Mouse (Mus musculus) embryo, embryonic 11 days (tissue): ENCODE measurements around the gene Dact1.
A peak's percentile ranks its signal among the peaks of the same experiment; 100 is the strongest.

Experiments
- DNase-seq: peaks from one replicate; pipeline ENCODE4 v3.0.0-alpha.2; 2015

Gene Dact1

DNA sequence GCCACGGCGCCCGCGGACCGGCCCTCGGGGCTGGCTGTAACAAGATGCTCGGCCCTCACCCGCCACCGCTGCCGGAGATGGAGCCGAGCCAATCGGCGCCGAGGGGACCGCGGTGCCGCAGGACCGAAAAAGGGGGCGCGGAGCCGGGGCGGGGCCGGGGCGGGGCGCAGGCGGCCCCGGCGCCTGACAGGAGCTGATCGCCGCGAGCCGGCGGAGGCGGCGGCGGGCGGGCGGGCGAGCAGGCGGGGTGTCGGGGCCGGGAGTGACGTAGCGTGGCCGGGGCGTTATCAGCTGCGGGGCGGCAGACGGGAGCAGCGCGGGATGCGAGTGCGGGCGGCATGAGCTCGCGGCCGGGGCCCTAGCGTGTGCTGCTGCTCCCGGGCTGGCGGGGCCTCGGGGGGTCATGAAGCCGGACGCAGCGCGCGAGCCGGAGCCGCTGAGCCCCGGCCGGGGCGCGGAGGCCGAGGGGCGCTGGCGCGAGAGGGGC is at the start of gene Dact1:
Dact1 (plus strand) TSS at position 304 of the 487 bp plus-strand sequence.
- peak; percentile 93 for DNase-seq

DNA sequence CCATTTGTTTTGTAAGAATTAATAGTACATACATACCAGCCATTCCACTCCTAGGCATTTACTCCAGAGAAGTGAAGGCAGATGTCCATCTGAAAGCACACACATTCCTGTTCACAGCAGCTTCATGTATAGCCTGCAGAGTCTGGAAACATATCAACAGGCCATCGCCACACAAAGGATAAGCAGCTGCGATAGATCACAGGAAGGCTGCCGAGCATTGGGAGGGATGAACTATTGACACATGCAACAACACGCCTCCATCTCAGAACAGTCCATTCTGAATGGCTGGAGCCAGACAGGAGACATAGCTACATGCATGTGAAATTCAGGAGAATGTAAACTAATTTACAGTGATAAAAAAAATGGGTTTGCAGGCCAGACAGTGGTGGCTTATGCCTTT is 45.5 kb upstream of the Dact1 start:
- DNase-seq: no peak

DNA sequence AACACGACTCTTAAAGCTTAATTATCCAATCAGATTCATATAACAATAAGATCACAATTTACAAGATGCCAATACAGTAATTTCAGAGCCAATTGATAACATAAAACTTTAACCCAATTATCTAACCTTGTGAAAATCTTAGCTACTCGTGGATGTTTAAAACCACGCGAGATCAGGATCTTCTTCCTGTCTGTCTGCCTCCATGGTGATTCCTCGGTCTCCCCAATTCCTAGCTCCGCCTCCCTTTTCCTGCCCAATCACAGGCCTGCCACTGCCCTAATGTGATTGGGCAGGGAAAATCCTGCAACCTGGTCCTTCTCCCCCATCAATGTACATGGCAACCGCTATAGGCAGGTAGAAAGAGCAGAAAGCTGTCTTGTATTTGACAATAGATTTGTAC is 40.3 kb upstream of the Dact1 start:
- DNase-seq: no peak

DNA sequence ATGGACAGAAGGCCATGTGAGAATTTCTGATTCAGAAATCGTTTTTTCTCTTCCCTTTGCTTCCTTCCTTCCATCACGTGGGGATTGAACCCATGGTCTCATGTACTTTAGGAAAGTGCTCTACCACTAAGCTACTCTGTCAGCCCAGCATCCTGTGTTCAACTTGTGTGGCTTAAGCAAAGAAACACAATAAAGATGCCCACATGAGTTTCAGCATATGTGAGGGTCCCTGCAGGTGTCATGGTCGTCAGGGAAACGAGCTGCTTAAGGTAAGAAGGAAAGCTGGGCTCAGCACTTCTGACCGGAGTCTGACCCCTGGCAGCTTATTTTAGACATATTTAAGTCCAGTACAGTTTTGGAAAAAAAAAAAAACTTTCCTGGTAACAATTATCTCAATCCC is 38.6 kb upstream of the Dact1 start:
- no peak for DNase-seq

DNA sequence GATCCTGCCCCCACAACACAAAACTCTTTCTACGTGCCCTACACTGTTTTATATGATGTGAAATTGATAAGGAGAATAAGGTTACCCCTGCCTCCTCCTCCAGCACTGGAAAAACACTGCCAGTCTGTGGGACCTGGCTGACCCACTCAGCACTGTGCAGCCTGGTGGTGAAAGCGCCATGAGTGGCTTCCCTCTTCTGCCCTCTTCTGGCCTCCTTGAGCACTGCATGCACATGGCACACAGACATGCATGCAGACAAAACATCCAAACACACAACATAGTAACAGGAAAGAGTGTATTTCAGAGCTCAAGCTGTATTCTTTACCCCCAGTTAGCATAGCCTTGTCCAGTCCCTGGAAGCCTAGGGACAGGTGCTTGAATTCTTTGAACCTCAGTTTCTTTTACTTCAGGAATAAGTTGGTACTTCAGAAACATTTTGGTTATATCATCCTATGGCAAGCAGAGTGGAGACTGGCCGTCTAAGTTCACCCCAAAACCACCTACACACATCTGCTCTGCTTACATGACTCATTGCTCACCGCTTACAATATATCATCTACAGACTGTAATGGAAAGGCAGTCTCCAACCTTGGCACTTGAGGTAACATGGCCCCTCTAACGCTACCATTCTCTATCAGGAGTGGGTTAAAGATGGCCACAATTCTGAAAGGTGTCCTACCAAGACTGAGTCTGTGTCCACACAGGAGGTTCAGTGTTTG is 35.0 kb upstream of the Dact1 start:
- no peak for DNase-seq

DNA sequence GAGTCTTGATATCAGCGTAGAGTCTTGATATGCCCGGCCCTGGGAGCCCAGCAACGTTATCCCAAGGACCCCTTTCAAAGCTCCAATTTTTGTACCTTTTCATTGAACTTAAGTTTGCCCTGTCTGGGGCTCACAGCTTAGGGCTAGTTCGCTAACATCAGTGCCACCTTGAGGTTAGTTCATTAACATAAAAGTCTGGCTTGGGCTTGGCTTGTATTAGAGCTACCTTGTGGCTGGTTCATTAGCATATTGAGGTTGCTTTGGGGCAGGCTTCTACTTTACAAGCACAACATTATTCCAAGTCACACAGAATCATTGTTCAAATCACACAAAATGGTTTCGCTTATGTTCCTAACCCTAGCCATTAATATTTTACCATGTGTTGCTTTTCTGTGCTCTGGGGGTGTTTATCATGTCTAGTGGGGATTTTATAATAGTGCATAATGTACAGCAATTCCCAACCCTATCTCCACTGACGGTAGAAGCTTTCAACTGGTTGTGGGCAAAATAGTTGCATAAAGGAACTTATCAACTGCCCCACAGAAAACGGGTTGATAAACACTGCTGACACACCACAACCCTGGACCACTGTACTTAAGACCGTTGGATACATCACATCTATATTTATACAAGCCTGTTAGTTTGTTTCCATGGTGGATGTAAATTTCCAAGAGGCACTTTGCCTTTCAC is 33.6 kb upstream of the Dact1 start:
- no peak for DNase-seq

DNA sequence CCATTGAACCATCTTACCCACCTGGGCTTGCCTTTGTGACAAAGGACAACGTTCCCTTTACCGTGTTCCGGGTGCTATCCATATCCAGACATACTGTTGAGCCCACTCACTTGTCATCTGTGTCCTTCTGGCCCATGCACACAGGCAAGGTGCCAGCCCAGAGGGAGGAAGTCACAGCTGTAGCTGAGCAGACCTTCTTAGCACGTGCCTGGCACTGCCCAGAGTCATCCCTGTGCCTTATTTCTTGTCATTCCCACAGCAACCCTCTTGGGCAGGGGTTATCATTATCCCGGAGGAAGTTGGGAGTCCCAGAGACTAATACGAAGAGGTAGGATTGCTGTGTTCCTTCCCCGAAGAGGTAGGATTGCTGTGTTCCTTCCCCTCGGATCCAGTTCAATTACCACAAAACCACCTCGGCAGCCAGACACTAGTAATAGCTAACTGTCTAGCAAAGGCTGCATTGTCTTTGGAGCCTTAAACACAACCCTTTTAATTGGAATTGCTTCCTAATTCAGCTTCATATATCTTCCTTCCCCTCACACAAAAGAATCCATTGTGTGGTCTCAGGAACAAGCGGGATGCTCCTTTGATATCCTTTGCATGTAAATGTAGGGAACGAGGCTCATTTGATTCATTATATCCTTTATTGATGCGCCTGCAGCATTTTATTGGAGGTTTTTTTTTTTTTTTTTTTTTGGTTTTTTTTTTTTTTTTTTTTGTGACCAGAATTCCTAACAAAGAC is 30.0 kb upstream of the Dact1 start:
- DNase-seq: no peak

DNA sequence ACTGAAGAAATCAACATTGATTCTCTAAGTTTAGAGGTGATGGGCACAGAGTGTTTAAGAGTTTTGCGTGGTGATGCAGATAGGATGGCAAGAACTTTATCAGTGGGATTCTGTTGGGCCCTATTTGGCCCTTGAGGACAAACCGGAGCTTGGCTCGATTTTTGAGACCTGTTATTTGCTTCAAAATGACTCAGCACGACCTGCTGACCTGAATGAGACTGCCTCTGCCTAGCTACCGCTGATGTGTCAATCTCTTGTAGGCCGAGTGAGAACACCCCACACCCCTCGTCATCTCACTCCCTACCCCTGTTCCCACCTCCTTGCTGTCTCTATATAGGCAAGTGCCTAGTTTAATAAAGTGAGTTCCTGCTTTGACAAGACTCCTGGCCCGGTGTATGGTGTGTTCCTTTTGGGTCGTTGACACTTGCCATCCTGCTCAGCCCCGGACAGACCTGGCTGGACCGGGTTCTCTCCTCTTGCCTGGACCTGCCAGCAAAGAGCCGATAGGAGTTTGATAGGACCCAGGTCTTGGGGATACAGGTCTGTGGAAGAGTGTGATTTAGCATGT is 28.4 kb upstream of the Dact1 start:
- no peak for DNase-seq

DNA sequence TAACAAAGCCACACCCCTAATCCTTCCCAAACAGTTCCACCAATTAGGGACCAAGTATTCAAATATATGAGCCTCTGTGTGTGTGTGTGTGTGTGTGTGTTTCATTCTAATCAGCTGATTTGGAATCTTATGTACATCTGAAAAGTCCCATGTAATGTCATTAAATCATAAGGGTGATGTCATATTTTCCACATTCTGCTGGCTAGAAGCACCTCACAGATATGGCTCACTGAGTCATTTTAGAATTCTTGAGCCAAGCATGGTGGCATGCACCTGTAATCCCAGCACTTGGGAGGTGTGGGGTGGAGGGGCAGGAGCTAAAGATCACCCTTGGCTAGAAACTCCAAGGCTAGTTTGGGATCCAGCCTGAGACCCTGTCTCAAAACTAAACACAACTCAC is 24.3 kb upstream of the Dact1 start:
- no peak for DNase-seq

DNA sequence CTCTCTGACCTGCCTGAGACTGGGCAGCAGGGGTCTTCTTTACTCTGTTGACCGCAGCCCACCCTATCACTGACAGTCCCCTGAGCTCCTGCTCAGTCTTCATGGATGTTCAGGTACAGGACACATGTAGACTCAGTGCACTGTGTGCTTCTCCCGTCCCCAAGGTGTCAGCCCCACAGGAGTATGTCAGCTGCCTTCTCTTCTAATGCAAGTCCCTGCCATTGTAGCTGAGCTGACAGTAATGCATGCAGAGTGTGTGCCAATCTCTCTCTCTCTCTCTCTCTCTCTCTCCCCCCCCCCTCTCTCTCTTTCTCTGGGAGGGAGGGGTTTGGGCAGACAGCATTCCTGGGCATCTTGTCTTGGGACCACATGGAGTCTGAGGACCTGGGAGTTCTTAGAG is 19.2 kb upstream of the Dact1 start:
- no peak for DNase-seq

DNA sequence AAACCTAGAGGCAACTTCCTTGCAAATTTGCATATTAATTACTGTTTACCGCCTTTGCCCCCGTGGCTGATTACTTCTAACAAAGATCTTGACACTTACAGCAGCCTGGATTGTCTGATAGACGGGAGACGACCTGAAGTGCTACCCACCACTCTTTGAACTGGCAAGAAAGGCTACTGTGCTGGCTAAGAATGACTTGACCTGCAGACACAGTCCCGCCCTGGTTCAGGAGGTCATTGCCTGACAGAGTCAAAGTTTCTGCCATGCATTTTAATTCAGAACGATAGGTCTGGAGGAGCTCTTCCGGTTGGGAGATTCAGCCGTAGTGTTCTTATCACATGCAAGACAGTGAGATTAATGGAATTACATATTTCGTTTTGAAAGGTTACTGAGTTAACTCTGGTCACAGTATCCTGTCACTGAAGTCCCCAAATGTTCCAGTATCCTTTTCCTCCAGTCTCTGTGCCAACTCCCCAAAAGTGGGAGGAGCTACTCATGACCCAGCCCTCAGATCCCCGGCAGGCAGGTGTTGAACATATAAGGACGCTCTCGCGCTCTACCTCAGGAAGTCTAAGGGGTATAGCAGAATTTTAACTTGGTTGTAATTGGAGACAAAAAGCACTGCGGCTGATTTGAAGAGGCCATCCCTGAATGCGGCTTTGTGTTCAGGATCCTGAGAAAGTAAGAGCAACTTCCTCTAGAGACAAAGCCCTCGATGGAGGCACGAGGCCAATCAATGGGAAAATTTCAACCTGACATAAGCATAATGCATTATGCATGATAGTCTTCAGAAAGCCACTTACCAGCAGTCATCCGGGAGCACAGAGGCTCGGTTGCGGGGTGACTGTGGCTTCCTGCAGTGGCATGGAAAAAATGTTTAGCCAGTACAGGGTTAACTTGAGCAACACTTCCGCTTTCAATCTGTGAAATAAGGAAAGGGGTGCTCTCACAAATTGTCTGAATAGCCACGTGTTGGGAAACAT is 15.4 kb upstream of the Dact1 start:
- DNase-seq: peak; percentile 52

DNA sequence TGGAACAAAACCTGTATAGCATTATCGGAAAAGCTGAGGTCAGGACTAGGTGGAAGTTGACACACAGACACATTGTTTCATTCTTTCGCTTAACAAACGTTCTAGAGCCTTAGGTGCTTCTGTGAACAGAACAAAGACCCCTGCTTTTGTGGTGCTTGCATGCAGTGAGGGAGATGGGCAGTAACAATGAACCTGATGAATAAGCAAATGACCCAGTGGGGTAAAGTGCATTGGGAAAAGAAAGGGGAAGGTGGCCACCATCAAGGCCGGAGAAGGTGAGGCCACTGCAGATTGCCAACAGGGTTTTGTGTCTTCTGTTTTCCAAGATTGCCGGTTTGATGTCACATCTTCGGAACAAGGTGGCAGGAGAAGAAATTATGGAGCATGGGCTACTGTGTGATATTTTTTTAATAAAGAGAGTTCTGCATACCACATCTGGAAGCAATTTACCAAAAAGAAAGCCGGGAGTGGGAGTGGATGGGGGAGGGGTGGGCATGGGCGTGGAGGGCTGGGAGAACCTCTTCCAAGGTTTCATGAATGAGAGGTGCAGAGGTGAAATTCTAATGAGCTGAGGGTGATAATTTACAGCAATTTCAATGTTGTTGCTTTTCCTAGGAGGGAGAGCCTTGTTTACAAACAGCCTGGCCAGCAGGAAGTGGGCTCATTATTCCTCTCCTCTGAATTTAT is 12.7 kb upstream of the Dact1 start:
- DNase-seq: peak; percentile 65

DNA sequence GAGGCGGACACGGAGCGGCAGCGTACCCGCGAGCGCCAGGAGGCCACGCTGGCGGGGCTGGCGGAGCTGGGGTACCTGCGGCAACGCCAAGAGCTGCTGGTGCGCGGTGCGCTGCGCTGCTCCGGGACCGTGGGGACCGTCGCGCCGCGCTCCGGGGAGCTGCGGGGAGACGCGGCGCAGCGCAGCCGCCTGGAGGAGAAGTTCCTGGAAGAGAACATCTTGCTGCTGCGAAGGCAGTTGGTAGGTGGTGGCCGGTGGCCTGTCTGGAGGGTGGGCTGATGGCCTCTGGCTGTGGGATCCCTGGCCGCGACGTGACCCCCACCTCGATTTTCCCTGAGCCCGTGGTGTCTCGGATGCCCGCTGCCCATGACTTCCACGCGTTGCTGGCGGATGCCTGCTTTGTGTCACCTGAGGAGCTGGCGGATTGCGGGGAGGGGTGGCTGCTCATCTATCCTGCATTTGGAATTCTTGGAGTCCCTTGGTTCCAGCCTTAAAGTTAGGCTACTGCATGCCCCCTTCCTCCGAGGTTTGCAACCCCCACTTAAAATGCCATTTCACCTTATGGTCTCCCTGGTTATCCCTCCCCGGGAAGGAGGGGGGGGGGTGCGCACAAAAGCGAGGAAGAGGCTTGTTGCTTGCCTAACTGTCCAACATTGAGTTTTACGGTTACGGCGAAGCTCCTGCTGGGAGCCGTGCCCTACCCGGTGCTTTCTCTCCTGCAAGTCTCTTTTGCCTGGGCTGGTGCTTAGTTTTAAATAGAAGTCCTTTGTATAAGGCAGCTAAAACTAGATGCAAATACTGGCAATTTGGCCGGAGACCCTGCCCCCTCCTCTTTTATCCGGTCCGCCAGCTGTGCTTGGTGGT is 616 bp downstream of the Dact1 start:
- peak; percentile 59 for DNase-seq

DNA sequence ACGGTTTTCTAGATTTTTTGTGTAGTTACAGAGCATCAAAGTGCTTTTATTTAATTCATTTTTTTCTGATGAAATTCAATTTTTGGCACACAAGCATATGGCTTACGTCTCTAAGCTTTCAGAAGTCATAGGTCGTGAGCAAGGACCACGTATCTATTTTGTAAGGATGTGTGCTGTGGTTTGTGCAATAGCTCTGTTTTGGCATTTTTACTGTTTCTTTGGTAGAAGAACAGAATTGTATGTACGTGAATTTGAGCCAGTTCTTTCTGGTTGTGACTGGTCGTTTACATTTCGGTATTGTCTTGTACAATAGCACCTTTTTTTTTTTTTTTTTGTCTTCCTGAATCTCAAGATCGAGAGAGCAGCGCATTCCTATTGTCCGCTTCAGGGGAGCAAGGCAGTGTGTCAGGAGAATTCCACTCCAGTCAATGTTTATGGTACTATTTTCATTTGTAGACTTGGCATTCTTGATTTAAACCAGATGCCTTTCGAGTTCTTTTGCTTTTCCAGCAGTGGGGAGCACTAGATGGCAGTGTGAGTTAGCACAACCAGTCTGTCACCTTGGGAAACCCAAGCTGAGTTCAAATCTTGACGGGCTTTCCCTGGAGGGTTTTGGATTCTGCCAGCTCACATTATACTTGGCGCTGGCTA is 1.7 kb downstream of the Dact1 start:
- peak; percentile 87 for DNase-seq

DNA sequence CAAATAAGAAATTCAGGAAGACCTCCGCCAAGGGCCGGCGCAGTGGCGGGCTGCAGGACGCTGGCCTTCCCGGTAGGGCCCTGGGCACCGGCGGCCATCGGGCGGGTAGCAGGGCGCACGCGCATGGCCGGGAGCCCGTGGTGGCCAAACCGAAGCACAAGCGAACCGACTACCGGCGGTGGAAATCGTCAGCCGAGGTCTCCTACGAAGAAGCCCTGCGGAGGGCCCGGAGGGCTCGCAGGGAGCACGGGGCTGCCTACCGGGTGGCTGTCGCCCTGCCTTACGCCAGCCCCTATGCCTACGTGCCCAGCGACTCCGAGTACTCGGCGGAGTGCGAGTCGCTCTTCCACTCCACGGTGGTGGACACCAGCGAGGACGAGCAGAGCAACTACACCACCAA is 8.6 kb downstream of the Dact1 start:
- no peak for DNase-seq

DNA sequence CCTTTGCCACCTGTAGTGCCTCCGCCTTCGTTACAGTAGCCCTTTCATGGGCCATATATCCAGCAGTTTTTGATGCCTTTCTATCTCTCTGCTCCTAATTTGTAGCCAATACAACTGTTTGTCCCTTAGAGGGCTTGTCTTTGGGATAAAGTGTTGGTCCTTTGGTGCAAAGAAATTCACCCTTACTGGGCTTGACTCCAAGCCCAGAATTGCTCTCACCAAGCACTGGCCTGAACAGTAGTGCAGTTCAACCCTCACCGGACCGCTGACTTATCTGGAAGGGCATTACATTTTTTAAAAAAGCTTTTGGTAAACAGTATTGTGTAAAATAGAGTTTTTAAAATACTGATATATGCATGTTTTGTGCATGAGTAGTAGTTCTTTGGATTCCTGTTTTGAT is 9.9 kb downstream of the Dact1 start:
- no peak for DNase-seq

DNA sequence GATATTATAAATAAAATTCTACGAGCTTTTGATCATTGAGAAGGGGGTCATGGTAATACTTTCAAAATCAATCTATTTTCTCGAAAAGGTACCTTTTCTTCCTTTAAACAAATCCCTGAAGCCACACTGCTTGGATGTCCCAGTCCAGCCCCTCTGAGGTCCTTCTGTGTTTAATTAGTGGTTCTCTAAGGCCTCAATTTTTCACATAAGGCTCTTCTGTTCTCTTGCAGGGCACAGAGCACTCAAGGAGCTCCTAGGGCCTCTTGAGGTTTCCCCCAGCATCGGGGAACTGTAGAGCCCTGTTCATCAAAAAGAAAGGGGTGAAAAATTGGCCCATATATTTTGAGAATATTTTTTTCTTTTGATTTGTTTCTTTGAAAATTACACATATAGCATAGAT is 23.0 kb downstream of the Dact1 start:
- no peak for DNase-seq

DNA sequence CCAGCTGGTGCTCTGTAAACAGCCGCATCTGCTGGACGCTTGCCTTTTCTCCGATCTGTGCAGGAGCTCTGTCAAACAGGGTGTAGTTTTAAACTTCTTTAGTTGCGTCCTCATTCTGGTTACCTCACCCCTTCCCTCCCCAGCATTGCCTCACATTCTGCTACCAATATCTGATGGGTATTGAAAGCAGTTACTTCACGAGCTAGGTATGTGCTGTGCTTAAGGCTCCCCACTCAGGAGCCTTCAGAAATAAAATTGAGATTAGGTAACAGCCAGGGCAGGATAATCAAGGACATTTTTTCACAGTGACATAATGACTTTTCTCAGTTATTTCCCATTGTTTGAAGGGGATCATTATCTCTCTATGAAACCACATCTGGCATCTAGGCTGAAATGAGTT is 23.9 kb downstream of the Dact1 start:
- DNase-seq: no peak

DNA sequence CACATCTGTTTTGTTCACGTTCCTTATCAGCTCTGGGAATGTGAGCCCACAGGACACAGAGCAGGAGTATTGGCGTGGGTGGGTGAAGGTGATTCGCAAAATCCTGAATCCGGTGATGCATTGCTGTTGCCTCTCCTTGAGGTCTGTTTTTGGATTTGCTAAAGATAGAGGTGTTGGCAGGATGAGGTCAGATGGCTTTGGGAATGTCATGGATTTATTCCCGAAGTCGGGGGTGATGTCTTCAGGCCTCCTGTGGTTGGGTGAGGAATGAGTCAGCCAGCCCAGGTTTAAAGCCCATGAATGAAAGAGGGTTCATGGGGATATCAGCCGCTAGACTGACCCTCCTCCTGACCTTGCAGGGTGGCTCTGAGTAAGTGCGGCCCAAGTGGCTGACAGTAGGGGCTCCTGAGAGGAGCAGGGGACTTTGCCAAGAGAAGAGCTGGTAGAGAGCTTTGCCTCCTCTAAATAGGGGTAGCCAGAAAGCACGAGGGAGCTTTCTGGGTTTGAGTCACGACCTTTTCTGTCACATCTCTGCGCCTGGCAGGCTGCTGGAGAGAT is 27.4 kb downstream of the Dact1 start:
- no peak for DNase-seq
